16 mouse cellular contexts compared by ENCODE assay signal in genomic region chr9:61033593-61033992, GRCm38 (mm10).
DNase-seq lines count a peak whose midpoint lies in the region; ATAC-seq lines count a peak whose summit lies in the region.
"Had no signal": no experiment of that assay in that cellular context is flagged by ENCODE, and none has a peak within 500 bp of the region (broad histone marks: within the 10 kb centered on the region; RNA-seq: fewer than 3 reads in every experiment).

No protein-coding gene starts in this region.

- H3K27ac ChIP-seq in hindbrain, embryonic 12.5 days = 0 out of 2 replicates have a peak overlapping the region, but pooled peaks have one; percentile 49
- H3K27ac ChIP-seq in hindbrain, embryonic 16.5 days (ENCODE audit: low read depth, low read length) = no peak overlapping the region
- peak overlapping the region; percentile 73 for H3K27ac ChIP-seq in lung, embryonic 15.5 days
- peak overlapping the region; percentile 34; the same call in 1 of the 2 replicates for H3K27ac ChIP-seq in intestine, embryonic 15.5 days
- H3K27ac ChIP-seq in stomach, embryonic 14.5 days (ENCODE audit: low read length) = peak overlapping the region; percentile 90
- no peak overlapping the region for H3K27ac ChIP-seq in neural tube, embryonic 15.5 days (replicated peaks)
- H3K27ac ChIP-seq: gastrocnemius, adult 2 months; heart, adult 2 months had no signal

- no peaks in the 10 kb centered on the region for H3K36me3 ChIP-seq in hindbrain, embryonic 12.5 days
- no peaks in the 10 kb centered on the region for H3K36me3 ChIP-seq in hindbrain, embryonic 16.5 days (ENCODE audit: control insufficient read depth, insufficient read depth, low read length)
- no peaks in the 10 kb centered on the region for H3K36me3 ChIP-seq in lung, embryonic 15.5 days
- H3K36me3 ChIP-seq in intestine, embryonic 15.5 days = no peaks in the 10 kb centered on the region
- no peaks in the 10 kb centered on the region for H3K36me3 ChIP-seq in stomach, embryonic 14.5 days (ENCODE audit: control insufficient read depth, insufficient read depth, low read length)
- H3K36me3 ChIP-seq in neural tube, embryonic 15.5 days = no peaks in the 10 kb centered on the region

- H3K9ac ChIP-seq in hindbrain, embryonic 12.5 days = no peak overlapping the region
- no peak overlapping the region for H3K9ac ChIP-seq in hindbrain, embryonic 16.5 days (ENCODE audit: low read depth, low read length)
- no peak overlapping the region for H3K9ac ChIP-seq in lung, embryonic 15.5 days
- H3K9ac ChIP-seq in intestine, embryonic 15.5 days = no peak overlapping the region
- H3K9ac ChIP-seq in stomach, embryonic 14.5 days (replicated peaks; ENCODE audit: low read depth, low read length) = no peak overlapping the region
- no peak overlapping the region for H3K9ac ChIP-seq in neural tube, embryonic 15.5 days (replicated peaks)

- DNase-seq in lung, adult 18-20 months = no peak
- DNase-seq: adrenal gland, postnatal 25 days; cerebellum, postnatal 25 days; gastrocnemius, adult 2 months; heart, adult 2 months; heart, postnatal 4 days; kidney, postnatal 10 days; retina, postnatal 1 day; thymus, adult 18-20 months had no signal

- ATAC-seq in hindbrain, embryonic 12.5 days (ENCODE audit: low FRiP score) = no peak
- ATAC-seq in hindbrain, embryonic 16.5 days = no peak
- peak; percentile 71; the same call in 1 of the 2 replicates for ATAC-seq in lung, embryonic 15.5 days (ENCODE audit: borderline replicate concordance, extremely low read depth, low FRiP score, low TSS enrichment)
- ATAC-seq in intestine, embryonic 15.5 days = peak; percentile 89
- peak; percentile 60; the same call in 1 of the 2 replicates for ATAC-seq in stomach, embryonic 14.5 days (ENCODE audit: insufficient number of reproducible peaks, insufficient read depth, low FRiP score, low read depth)
- no peak for ATAC-seq in neural tube, embryonic 15.5 days (ENCODE audit: low FRiP score)
- ATAC-seq: CD4-positive, CD25-positive, alpha-beta regulatory T cell, adult 4 months had no signal

- peaks cover 38% of the 10 kb centered on the region for H3K4me1 ChIP-seq in hindbrain, embryonic 12.5 days
- peaks cover 20% of the 10 kb centered on the region for H3K4me1 ChIP-seq in hindbrain, embryonic 16.5 days (ENCODE audit: control insufficient read depth, insufficient read depth, low read depth, low read length)
- peaks cover 22% of the 10 kb centered on the region for H3K4me1 ChIP-seq in lung, embryonic 15.5 days
- H3K4me1 ChIP-seq in intestine, embryonic 15.5 days (replicated peaks) = peaks cover 30% of the 10 kb centered on the region
- H3K4me1 ChIP-seq in stomach, embryonic 14.5 days (ENCODE audit: control insufficient read depth, insufficient read depth, low read length) = peaks cover 12% of the 10 kb centered on the region; the same call in 1 of the 2 replicates
- peaks cover 29% of the 10 kb centered on the region for H3K4me1 ChIP-seq in neural tube, embryonic 15.5 days

- H3K9me3 ChIP-seq in hindbrain, embryonic 12.5 days (replicated peaks) = no peaks in the 10 kb centered on the region
- no peaks in the 10 kb centered on the region for H3K9me3 ChIP-seq in hindbrain, embryonic 16.5 days (ENCODE audit: control insufficient read depth, low read length)
- H3K9me3 ChIP-seq in lung, embryonic 15.5 days = no peaks in the 10 kb centered on the region
- no peaks in the 10 kb centered on the region for H3K9me3 ChIP-seq in intestine, embryonic 15.5 days
- H3K9me3 ChIP-seq in stomach, embryonic 14.5 days (ENCODE audit: control insufficient read depth, low read depth, low read length) = no peaks in the 10 kb centered on the region
- no peaks in the 10 kb centered on the region for H3K9me3 ChIP-seq in neural tube, embryonic 15.5 days (replicated peaks)

- no peak overlapping the region for H3K4me2 ChIP-seq in hindbrain, embryonic 12.5 days (replicated peaks)
- no peak overlapping the region for H3K4me2 ChIP-seq in hindbrain, embryonic 16.5 days (ENCODE audit: low read length)
- no peak overlapping the region for H3K4me2 ChIP-seq in lung, embryonic 15.5 days
- 0 out of 2 replicates have a peak overlapping the region, but pooled peaks have one; percentile 1 for H3K4me2 ChIP-seq in intestine, embryonic 15.5 days (replicated peaks)
- peak overlapping the region; percentile 20; the same call in 1 of the 2 replicates for H3K4me2 ChIP-seq in stomach, embryonic 14.5 days (replicated peaks; ENCODE audit: low read depth, low read length)
- no peak overlapping the region for H3K4me2 ChIP-seq in neural tube, embryonic 15.5 days

- H3K4me3 ChIP-seq in hindbrain, embryonic 12.5 days = no peak overlapping the region
- no peak overlapping the region for H3K4me3 ChIP-seq in hindbrain, embryonic 16.5 days (ENCODE audit: low read length)
- no peak overlapping the region for H3K4me3 ChIP-seq in lung, embryonic 15.5 days
- no peak overlapping the region for H3K4me3 ChIP-seq in intestine, embryonic 15.5 days (replicated peaks)
- H3K4me3 ChIP-seq in stomach, embryonic 14.5 days (ENCODE audit: low read depth, low read length) = no peak overlapping the region
- no peak overlapping the region for H3K4me3 ChIP-seq in neural tube, embryonic 15.5 days (replicated peaks)
- H3K4me3 ChIP-seq: gastrocnemius, adult 2 months; heart, adult 2 months had no signal

- peaks cover 18% of the 10 kb centered on the region for H3K27me3 ChIP-seq in hindbrain, embryonic 12.5 days
- H3K27me3 ChIP-seq in hindbrain, embryonic 16.5 days (replicated peaks; ENCODE audit: control insufficient read depth, insufficient read depth, low read length) = no peaks in the 10 kb centered on the region
- H3K27me3 ChIP-seq in lung, embryonic 15.5 days = peaks cover 25% of the 10 kb centered on the region; the same call in 1 of the 2 replicates
- no peaks in the 10 kb centered on the region for H3K27me3 ChIP-seq in intestine, embryonic 15.5 days (replicated peaks)
- no peaks in the 10 kb centered on the region for H3K27me3 ChIP-seq in stomach, embryonic 14.5 days (ENCODE audit: control insufficient read depth, insufficient read depth, low read length)
- peaks cover 14% of the 10 kb centered on the region; the same call in 1 of the 2 replicates for H3K27me3 ChIP-seq in neural tube, embryonic 15.5 days (replicated peaks)

- 65% methylated on average over 9 of the region's 9 CpGs for WGBS in hindbrain, embryonic 12.5 days
- WGBS in hindbrain, embryonic 16.5 days = 61% methylated on average over 9 of the region's 9 CpGs
- WGBS in lung, embryonic 15.5 days = 43% methylated on average over 9 of the region's 9 CpGs
- WGBS in intestine, embryonic 15.5 days = 37% methylated on average over 9 of the region's 9 CpGs
- 35% methylated on average over 9 of the region's 9 CpGs for WGBS in stomach, embryonic 14.5 days
- 68% methylated on average over 9 of the region's 9 CpGs for WGBS in neural tube, embryonic 15.5 days

Comparison
In these comparisons a context has a peak if more than half of its experiments do, and no peak if none do; other contexts are left out.
1. H3K27ac ChIP-seq: peak in hindbrain, embryonic 12.5 days (single experiment), lung, embryonic 15.5 days (single experiment), intestine, embryonic 15.5 days (single experiment) and stomach, embryonic 14.5 days (single experiment); none in hindbrain, embryonic 16.5 days (single experiment) and neural tube, embryonic 15.5 days (single experiment).
2. ATAC-seq: peak in lung, embryonic 15.5 days (single experiment), intestine, embryonic 15.5 days (single experiment) and stomach, embryonic 14.5 days (single experiment); none in hindbrain, embryonic 12.5 days (single experiment), hindbrain, embryonic 16.5 days (single experiment) and neural tube, embryonic 15.5 days (single experiment).
3. H3K4me2 ChIP-seq: peak in intestine, embryonic 15.5 days (single experiment) and stomach, embryonic 14.5 days (single experiment); none in hindbrain, embryonic 12.5 days (single experiment), hindbrain, embryonic 16.5 days (single experiment), lung, embryonic 15.5 days (single experiment) and neural tube, embryonic 15.5 days (single experiment).